Mouse (Mus musculus) cerebellum, postnatal 36 days (tissue): ENCODE measurements around the gene Ttc7.

Experiments used
- DNase-seq, 2 experiments: peaks; one replicate each; pipeline ENCODE4 v3.0.0; 2021 to 2022; ENCODE audit warnings: mixed read lengths in 2 of 2

Ttc7 gene

GRCm38 (mm10) chr17:87339122-87339521 is 56.4 kb downstream of the Ttc7 start:
- DNase-seq = no peak

- DNase-seq = no peak
These were observed 60.5 kb downstream of the Ttc7 start for GRCm38 (mm10) chr17:87343060-87343703.

- no peak for DNase-seq
These were observed 62.0 kb downstream of the Ttc7 start for GRCm38 (mm10) chr17:87344441-87345251.

GRCm38 (mm10) chr17:87345252-87345593 is 62.5 kb downstream of the Ttc7 start:
- no peak for DNase-seq

GRCm38 (mm10) chr17:87348353-87348752 is 65.7 kb downstream of the Ttc7 start:
- no peak for DNase-seq

GRCm38 (mm10) chr17:87349069-87349468 is 66.4 kb downstream of the Ttc7 start:
- DNase-seq = no peak

GRCm38 (mm10) chr17:87349575-87349974 is 66.9 kb downstream of the Ttc7 start:
- no peak for DNase-seq

- no peak for DNase-seq
These were observed 68.0 kb downstream of the Ttc7 start for GRCm38 (mm10) chr17:87350471-87351240.

- peak; percentile 69 to 74 for DNase-seq
These were observed 68.8 kb downstream of the Ttc7 start for GRCm38 (mm10) chr17:87351241-87352105.

- DNase-seq = peak in 1 of 2 experiments; percentile 27
These were observed 69.6 kb downstream of the Ttc7 start for GRCm38 (mm10) chr17:87352106-87352897.

GRCm38 (mm10) chr17:87352898-87353225 is 70.2 kb downstream of the Ttc7 start:
- no peak for DNase-seq

- DNase-seq = no peak
These were observed 71.1 kb downstream of the Ttc7 start for GRCm38 (mm10) chr17:87353745-87354320.

GRCm38 (mm10) chr17:87355456-87355855 is 72.8 kb downstream of the Ttc7 start:
- no peak for DNase-seq

- DNase-seq = no peak
These were observed 73.6 kb downstream of the Ttc7 start for GRCm38 (mm10) chr17:87356261-87356660.

- no peak for DNase-seq
These were observed 74.8 kb downstream of the Ttc7 start for GRCm38 (mm10) chr17:87357506-87357905.

GRCm38 (mm10) chr17:87361132-87361531 is 78.4 kb downstream of the Ttc7 start:
- DNase-seq = peak in 1 of 2 experiments; percentile 24

- DNase-seq = no peak
These were observed 81.4 kb downstream of the Ttc7 start for GRCm38 (mm10) chr17:87364108-87364507.

- no peak for DNase-seq
These were observed 82.6 kb downstream of the Ttc7 start for GRCm38 (mm10) chr17:87365268-87365667.

GRCm38 (mm10) chr17:87366520-87366919 is 83.8 kb downstream of the Ttc7 start:
- no peak for DNase-seq

GRCm38 (mm10) chr17:87367228-87367627 is 84.5 kb downstream of the Ttc7 start:
- no peak for DNase-seq

- DNase-seq = peak in 1 of 2 experiments; percentile 41
These were observed 85.0 kb downstream of the Ttc7 start for GRCm38 (mm10) chr17:87367640-87368039.
